Mouse (Mus musculus) small intestine, adult 2 months (tissue): Measurements from ENCODE around the gene Kncn. TPM values are rescaled to one million over a fixed set of nuclear protein-coding genes. Genes with fewer than 3 reads are reported as not detected.

Source experiments
- H3K27ac ChIP-seq: fragments of 200-500 bp; 2 replicates; pipeline ENCODE4 v1.5.1; 2012; ENCODE audit warnings: low read depth, low read length, control low read depth, inconsistent platforms; ENCODE audit not compliant: insufficient read depth
- H3K27me3 ChIP-seq: fragments of 200-500 bp; 2 replicates; pipeline ENCODE4 v1.6.1; 2012; ENCODE audit warnings: mild to moderate bottlenecking, moderate library complexity, low read length, inconsistent platforms; ENCODE audit not compliant: control insufficient read depth, insufficient read depth
- H3K36me3 ChIP-seq: fragments of 200-500 bp; 2 replicates; pipeline ENCODE4 v1.6.1; 2012; ENCODE audit warnings: mild to moderate bottlenecking, low read length, control low read depth, inconsistent platforms; ENCODE audit not compliant: control insufficient read depth, insufficient read depth
- H3K4me1 ChIP-seq: fragments of 200-500 bp; 2 replicates; pipeline ENCODE4 v1.6.1; 2012; ENCODE audit warnings: low read length, inconsistent platforms, mixed read lengths; ENCODE audit not compliant: control insufficient read depth, insufficient read depth, insufficient read length
- H3K4me3 ChIP-seq: fragments of 200-500 bp; 2 replicates; pipeline ENCODE4 v1.5.1; 2012; ENCODE audit warnings: low read depth, mild to moderate bottlenecking, control low read depth, inconsistent platforms, low read length, moderate library complexity
- CTCF ChIP-seq: fragments of 200-500 bp; IDR thresholded peaks from 2 replicates; pipeline ENCODE4 v1.5.1; 2012; ENCODE audit warnings: low read depth, mild to moderate bottlenecking, control low read depth, inconsistent platforms, low read length, moderate library complexity, mixed read lengths; ENCODE audit not compliant: insufficient replicate concordance, insufficient read length; ENCODE audit errors: extremely low read depth
- POLR2A ChIP-seq: fragments of 200-500 bp; IDR thresholded peaks from 2 replicates; pipeline ENCODE4 v1.6.1; 2012; ENCODE audit warnings: low read depth, mild to moderate bottlenecking, control low read depth, inconsistent platforms, low read length, moderate library complexity
- WGBS: fragments of 180-500 bp; shearing (Covaris S2); methylation state at CpG from one replicate; pipeline ENCODE4 v1.1.7; 2018; 5-methylcytosine and 5-hydroxymethylcytosine counted together
- polyA plus RNA-seq: library from polyadenylated mRNA; depleted of rRNA; stranded (reverse); fragments of >200 nt; gene quantifications from 2 replicates; pipeline ENCODE4 v1.2.3, GENCODE M21; 2012; rRNA removed

Gene Kncn
- not detected in 2 replicates for polyA plus RNA-seq

- WGBS: 67% methylated on average over 6 of the region's 6 CpGs
- TF ChIP-seq POLR2A (no peak), CTCF (no peak)
Observed at GRCm38 (mm10) chr4:115884022-115884421, at the start of gene Kncn. Gene Kncn (plus strand): TSS chr4:115884400.

GRCm38 (mm10) chr4:115835576-115835975 lies 48.6 kb upstream of the Kncn start:
- 67% methylated on average over 2 of the region's 2 CpGs for WGBS
- no peak overlapping the region for H3K4me3 ChIP-seq
- H3K36me3 ChIP-seq: peaks cover 36% of the 10 kb centered on the region
- no peaks in the 10 kb centered on the region for H3K27me3 ChIP-seq
- peaks cover 18% of the 10 kb centered on the region for H3K4me1 ChIP-seq
- H3K27ac ChIP-seq: no peak overlapping the region
- TF ChIP-seq CTCF (no peak), POLR2A (no peak)

More at GRCm38 (mm10) chr4:115884022-115884421, at the start of gene Kncn:
- Histone ChIP-seq H3K27ac (no peak within 1 kb of the TSS), H3K4me3 (no peak within 1 kb of the TSS), H3K36me3 (peaks cover 2% of the 10 kb centered on the region), H3K4me1 (no peaks in the 10 kb centered on the region), H3K27me3 (0 out of 2 replicates have a peak, but pooled peaks cover 3% of the 10 kb centered on the region)

GRCm38 (mm10) chr4:115838196-115838595 lies 46.0 kb upstream of the Kncn start:
- Histone ChIP-seq H3K36me3 (peaks cover 22% of the 10 kb centered on the region), H3K4me3 (no peak overlapping the region), H3K27me3 (no peaks in the 10 kb centered on the region), H3K4me1 (peaks cover 4% of the 10 kb centered on the region; the same call in 1 of the 2 replicates), H3K27ac (no peak overlapping the region)
- no peak for TF ChIP-seq CTCF
- no peak for TF ChIP-seq POLR2A
- WGBS: 54% methylated on average over 4 of the region's 4 CpGs

GRCm38 (mm10) chr4:115838696-115839641 lies 45.2 kb upstream of the Kncn start, which contains the start of gene Mknk1:
Gene Mknk1 (plus strand): TSS chr4:115839198.
- Histone ChIP-seq H3K27ac (0 out of 2 replicates have a peak within 1 kb of the TSS, but pooled peaks have one; percentile 39), H3K36me3 (peaks cover 15% of the 10 kb centered on the region), H3K4me1 (peaks cover 3% of the 10 kb centered on the region; the same call in 1 of the 2 replicates), H3K4me3 (peak within 1 kb of the TSS; percentile 84), H3K27me3 (no peaks in the 10 kb centered on the region)
- TF ChIP-seq POLR2A: peak; percentile 84
- no peak for TF ChIP-seq CTCF
- under 1% methylated on average over 51 of the region's 51 CpGs for WGBS

DNA sequence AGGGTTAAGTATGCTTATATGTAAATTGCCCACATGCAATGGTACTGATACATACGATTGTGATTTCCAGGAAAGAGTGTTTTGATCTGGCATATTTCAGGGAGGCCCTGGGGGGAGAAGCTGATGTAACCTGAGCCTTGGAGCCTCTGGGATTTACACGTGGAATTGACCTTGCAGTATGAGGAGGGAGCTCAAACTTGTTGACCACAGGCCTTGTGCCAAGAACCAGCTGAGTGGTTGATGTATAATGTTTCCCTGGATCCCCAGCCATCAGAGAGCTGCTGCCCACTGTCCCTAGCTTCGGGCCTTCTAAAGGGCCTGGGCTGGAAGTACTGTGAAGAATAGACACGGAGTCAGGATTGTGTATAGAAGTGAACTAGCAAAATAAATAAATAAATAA lies 44.2 kb upstream of the Kncn start:
- TF ChIP-seq POLR2A (no peak), CTCF (no peak)
- H3K4me1 ChIP-seq: peaks cover 3% of the 10 kb centered on the region; the same call in 1 of the 2 replicates
- H3K27me3 ChIP-seq: no peaks in the 10 kb centered on the region
- WGBS: 56% methylated on average over 4 of the region's 4 CpGs
- H3K36me3 ChIP-seq: peaks cover 8% of the 10 kb centered on the region
- H3K27ac ChIP-seq: no peak overlapping the region
- H3K4me3 ChIP-seq: no peak overlapping the region; the same call in 1 of the 2 replicates

DNA sequence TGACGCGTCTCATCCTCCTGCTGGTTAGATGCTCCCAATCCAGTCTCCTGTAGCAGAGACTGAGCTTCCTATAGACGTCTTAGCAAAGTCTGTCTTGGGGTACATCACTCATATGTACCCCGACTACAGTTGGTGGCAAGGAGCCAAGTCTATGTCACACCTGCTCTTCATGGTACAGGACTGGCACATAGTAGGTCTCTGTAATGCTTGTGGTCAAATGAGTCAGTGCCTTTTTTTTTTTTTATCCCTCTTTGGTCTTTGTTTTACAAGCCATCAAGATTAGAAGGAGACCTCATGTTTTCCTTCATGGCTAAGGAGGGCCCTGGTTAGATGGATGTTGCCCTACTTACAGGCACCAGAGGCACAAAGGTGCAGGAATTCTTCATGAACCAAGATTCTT lies 43.4 kb upstream of the Kncn start:
- Histone ChIP-seq H3K36me3 (no peaks in the 10 kb centered on the region), H3K4me3 (no peak overlapping the region), H3K4me1 (peaks cover 3% of the 10 kb centered on the region; the same call in 1 of the 2 replicates), H3K27ac (no peak overlapping the region), H3K27me3 (no peaks in the 10 kb centered on the region)
- 81% methylated on average over 4 of the region's 4 CpGs for WGBS
- TF ChIP-seq POLR2A (no peak), CTCF (no peak)

DNA sequence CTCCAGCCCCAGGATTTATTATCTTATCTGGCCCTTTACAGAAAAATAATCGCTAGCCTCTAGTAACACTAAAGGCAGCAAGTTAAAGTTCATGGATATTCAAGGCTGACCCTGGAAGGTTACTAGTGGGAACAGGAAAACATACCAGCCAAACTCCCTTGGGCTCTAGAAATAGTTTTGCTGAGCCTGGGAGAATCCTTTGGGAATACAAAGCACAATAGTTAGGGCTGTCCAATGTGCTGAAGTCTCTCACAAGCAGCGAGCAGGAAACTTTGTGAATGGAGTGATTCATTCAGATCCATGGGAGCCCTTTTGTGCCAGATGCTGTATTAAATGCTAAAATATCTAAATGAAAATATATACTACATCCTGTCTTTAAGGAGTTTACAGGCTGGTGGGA lies 37.5 kb upstream of the Kncn start:
- 67% methylated on average over 2 of the region's 2 CpGs for WGBS
- Histone ChIP-seq H3K27me3 (no peaks in the 10 kb centered on the region), H3K27ac (no peak overlapping the region), H3K4me1 (peaks cover 3% of the 10 kb centered on the region; the same call in 1 of the 2 replicates), H3K4me3 (no peak overlapping the region), H3K36me3 (peaks cover 21% of the 10 kb centered on the region)
- no peak for TF ChIP-seq CTCF
- TF ChIP-seq POLR2A: no peak

GRCm38 (mm10) chr4:115847377-115847776 lies 36.8 kb upstream of the Kncn start:
- no peak for TF ChIP-seq CTCF
- TF ChIP-seq POLR2A: no peak
- H3K36me3 ChIP-seq: peaks cover 23% of the 10 kb centered on the region
- peaks cover 3% of the 10 kb centered on the region; the same call in 1 of the 2 replicates for H3K4me1 ChIP-seq
- H3K27me3 ChIP-seq: no peaks in the 10 kb centered on the region
- WGBS: 57% methylated on average over 5 of the region's 5 CpGs
- H3K4me3 ChIP-seq: no peak overlapping the region
- no peak overlapping the region for H3K27ac ChIP-seq
